9 mouse cellular contexts compared by ENCODE assay signal in genomic region chr11:97536083-97536747, GRCm38 (mm10). TPM values are rescaled to one million over a fixed set of nuclear protein-coding genes. Genes with fewer than 3 reads are reported as not detected.
DNase-seq lines count a peak whose midpoint lies in the region; ATAC-seq and TF ChIP-seq lines count a peak whose summit lies in the region.
"Had no signal": no experiment of that assay in that cellular context is flagged by ENCODE, and none has a peak within 500 bp of the region (broad histone marks: within the 10 kb centered on the region; RNA-seq: fewer than 3 reads in every experiment).

No protein-coding gene starts in this region.

- no peaks in the 10 kb centered on the region for H3K36me3 ChIP-seq in lung, embryonic 16.5 days (ENCODE audit: control insufficient read depth, insufficient read depth, low read length)
- H3K36me3 ChIP-seq in intestine, postnatal 0 days (ENCODE audit: control insufficient read depth, insufficient read depth): no peaks in the 10 kb centered on the region
- H3K36me3 ChIP-seq in stomach, embryonic 16.5 days (ENCODE audit: control insufficient read depth, insufficient read depth, low read length): no peaks in the 10 kb centered on the region

- peaks cover 36% of the 10 kb centered on the region for H3K4me1 ChIP-seq in lung, embryonic 16.5 days (replicated peaks; ENCODE audit: control insufficient read depth, insufficient read depth, low read length)
- no peaks in the 10 kb centered on the region for H3K4me1 ChIP-seq in intestine, postnatal 0 days (replicated peaks; ENCODE audit: control insufficient read depth, insufficient read depth, low read length)
- H3K4me1 ChIP-seq in stomach, embryonic 16.5 days (ENCODE audit: control insufficient read depth, insufficient read depth, low read length): peaks cover 28% of the 10 kb centered on the region

- no peak overlapping the region; the same call in 1 of the 2 replicates for H3K9ac ChIP-seq in lung, embryonic 16.5 days (ENCODE audit: low read length)
- H3K9ac ChIP-seq in intestine, postnatal 0 days (ENCODE audit: low read depth, low read length): no peak overlapping the region
- no peak overlapping the region for H3K9ac ChIP-seq in stomach, embryonic 16.5 days (ENCODE audit: low read length)

- H3K27ac ChIP-seq in lung, embryonic 16.5 days (ENCODE audit: low read length): no peak overlapping the region
- no peak overlapping the region for H3K27ac ChIP-seq in intestine, postnatal 0 days (ENCODE audit: low read depth, low read length)
- no peak overlapping the region for H3K27ac ChIP-seq in stomach, embryonic 16.5 days (ENCODE audit: low read length)

- H3K4me3 ChIP-seq in lung, embryonic 16.5 days (ENCODE audit: low read length): peak overlapping the region; percentile 42
- no peak overlapping the region for H3K4me3 ChIP-seq in intestine, postnatal 0 days (ENCODE audit: low read depth, low read length)
- peak overlapping the region; percentile 32; the same call in 1 of the 2 replicates for H3K4me3 ChIP-seq in stomach, embryonic 16.5 days (replicated peaks; ENCODE audit: low read length)

- ATAC-seq in CD4-positive, CD25-positive, alpha-beta regulatory T cell, adult 4 months: no peak
- no peak for ATAC-seq in lung, embryonic 16.5 days (ENCODE audit: low read depth)
- no peak for ATAC-seq in intestine, postnatal 0 days
- no peak for ATAC-seq in stomach, embryonic 16.5 days (ENCODE audit: insufficient read depth, low FRiP score)

- peak; percentile 13 for DNase-seq in CD4-positive, CD25-positive, alpha-beta regulatory T cell, adult 2 months (ENCODE audit: low read depth, low spot score)
- DNase-seq in lung, postnatal 36 days: no peak
- no peak for DNase-seq in left cerebral cortex, adult 18-20 months (ENCODE audit: low spot score in 2 of 2)
- no peak for DNase-seq in T-cell, adult 2 months (ENCODE audit: low spot score)

- H3K4me2 ChIP-seq in lung, embryonic 16.5 days (ENCODE audit: low read depth, low read length): peak overlapping the region; percentile 64
- H3K4me2 ChIP-seq in intestine, postnatal 0 days (replicated peaks; ENCODE audit: low read depth): peak overlapping the region; percentile 62
- H3K4me2 ChIP-seq in stomach, embryonic 16.5 days (ENCODE audit: low read depth, low read length): peak overlapping the region; percentile 51

- TF ChIP-seq CTCF in intestine, postnatal 0 days (IDR thresholded peaks at IDR 0.05; ENCODE audit: low read depth): no peak

- WGBS in lung, embryonic 16.5 days: 11% methylated on average over 35 of the region's 35 CpGs
- WGBS in intestine, postnatal 0 days: 16% methylated on average over 35 of the region's 35 CpGs
- 12% methylated on average over 35 of the region's 35 CpGs for WGBS in stomach, embryonic 16.5 days

- peaks cover 75% of the 10 kb centered on the region for H3K27me3 ChIP-seq in lung, embryonic 16.5 days (ENCODE audit: control insufficient read depth, insufficient read depth, low read depth, low read length)
- peaks cover 69% of the 10 kb centered on the region for H3K27me3 ChIP-seq in intestine, postnatal 0 days (replicated peaks; ENCODE audit: control insufficient read depth, insufficient read depth, low read length)
- peaks cover 67% of the 10 kb centered on the region for H3K27me3 ChIP-seq in stomach, embryonic 16.5 days (ENCODE audit: control insufficient read depth, insufficient read depth, low read length)

- H3K9me3 ChIP-seq in lung, embryonic 16.5 days (ENCODE audit: control insufficient read depth, low read length): no peaks in the 10 kb centered on the region
- H3K9me3 ChIP-seq in intestine, postnatal 0 days (ENCODE audit: control insufficient read depth): no peaks in the 10 kb centered on the region
- H3K9me3 ChIP-seq in stomach, embryonic 16.5 days (replicated peaks; ENCODE audit: control insufficient read depth, low read length): no peaks in the 10 kb centered on the region

RNA-seq across cellular contexts. Expression of gene 4933428G20Rik, which starts 36.1 kb away (rescaled TPM):
- not detected for polyA plus RNA-seq in CD4-positive, CD25-positive, alpha-beta regulatory T cell, adult 4 months (2017; shearing (Covaris generic))
- polyA plus RNA-seq in lung, embryonic 16.5 days (2015; fragmentation: Nextera tagmentation; extraction: Ambion mirVana): 0.74 and 0.87 TPM in 2 replicates
- 0.10 and 0.21 TPM in 2 replicates for polyA plus RNA-seq in intestine, postnatal 0 days (2015; fragmentation: Nextera tagmentation; extraction: Ambion mirVana)
- 0.80 and 0.90 TPM in 2 replicates for polyA plus RNA-seq in stomach, embryonic 16.5 days (2015; fragmentation: Nextera tagmentation; extraction: Ambion mirVana)
- total RNA-seq in left cerebral cortex, adult 18-20 months (2021): not detected
- polyA plus RNA-seq: small intestine, adult 2 months had no signal

RNA-seq across cellular contexts. Expression of gene Srcin1, which starts 39.8 kb away (rescaled TPM):
- polyA plus RNA-seq in CD4-positive, CD25-positive, alpha-beta regulatory T cell, adult 4 months (2017; shearing (Covaris generic)): not detected
- polyA plus RNA-seq in lung, embryonic 16.5 days (2015; fragmentation: Nextera tagmentation; extraction: Ambion mirVana): 0.70 and 0.83 TPM in 2 replicates
- 0.18 and 0.24 TPM in 2 replicates for polyA plus RNA-seq in intestine, postnatal 0 days (2015; fragmentation: Nextera tagmentation; extraction: Ambion mirVana)
- 0.36 and 0.39 TPM in 2 replicates for polyA plus RNA-seq in stomach, embryonic 16.5 days (2015; fragmentation: Nextera tagmentation; extraction: Ambion mirVana)
- 100 to 1,000 TPM; 246 to 287 TPM for total RNA-seq in left cerebral cortex, adult 18-20 months (2021)
